Mouse (Mus musculus) small intestine, adult 2 months (tissue): ENCODE results near the gene Pik3r2. TPM values are rescaled to one million over a fixed set of nuclear protein-coding genes. Genes with fewer than 3 reads are reported as not detected.
"Not testable (repeated sequence)": the region's sequence is repeated elsewhere in the genome, so short reads cannot be mapped to it uniquely, and the experiment has no call there.

Experiments used
- H3K27ac ChIP-seq: fragments of 200-500 bp; 2 replicates; pipeline ENCODE4 v1.5.1; 2012; ENCODE audit warnings: low read depth, low read length, control low read depth, inconsistent platforms; ENCODE audit not compliant: insufficient read depth
- H3K27me3 ChIP-seq: fragments of 200-500 bp; 2 replicates; pipeline ENCODE4 v1.6.1; 2012; ENCODE audit warnings: mild to moderate bottlenecking, moderate library complexity, low read length, inconsistent platforms; ENCODE audit not compliant: control insufficient read depth, insufficient read depth
- H3K36me3 ChIP-seq: fragments of 200-500 bp; 2 replicates; pipeline ENCODE4 v1.6.1; 2012; ENCODE audit warnings: mild to moderate bottlenecking, low read length, control low read depth, inconsistent platforms; ENCODE audit not compliant: control insufficient read depth, insufficient read depth
- H3K4me1 ChIP-seq: fragments of 200-500 bp; 2 replicates; pipeline ENCODE4 v1.6.1; 2012; ENCODE audit warnings: low read length, inconsistent platforms, mixed read lengths; ENCODE audit not compliant: control insufficient read depth, insufficient read depth, insufficient read length
- H3K4me3 ChIP-seq: fragments of 200-500 bp; 2 replicates; pipeline ENCODE4 v1.5.1; 2012; ENCODE audit warnings: low read depth, mild to moderate bottlenecking, control low read depth, inconsistent platforms, low read length, moderate library complexity
- CTCF ChIP-seq: fragments of 200-500 bp; IDR thresholded peaks from 2 replicates; pipeline ENCODE4 v1.5.1; 2012; ENCODE audit warnings: low read depth, mild to moderate bottlenecking, control low read depth, inconsistent platforms, low read length, moderate library complexity, mixed read lengths; ENCODE audit not compliant: insufficient replicate concordance, insufficient read length; ENCODE audit errors: extremely low read depth
- POLR2A ChIP-seq: fragments of 200-500 bp; IDR thresholded peaks from 2 replicates; pipeline ENCODE4 v1.6.1; 2012; ENCODE audit warnings: low read depth, mild to moderate bottlenecking, control low read depth, inconsistent platforms, low read length, moderate library complexity
- WGBS: fragments of 180-500 bp; shearing (Covaris S2); methylation state at CpG from one replicate; pipeline ENCODE4 v1.1.7; 2018; 5-methylcytosine and 5-hydroxymethylcytosine counted together
- polyA plus RNA-seq: library from polyadenylated mRNA; depleted of rRNA; stranded (reverse); fragments of >200 nt; gene quantifications from 2 replicates; pipeline ENCODE4 v1.2.3, GENCODE M21; 2012; rRNA removed

Gene Pik3r2
- 129 and 414 TPM in 2 replicates for polyA plus RNA-seq

GRCm38 (mm10) chr8:70776496-70777444, at the start of gene Pik3r2:
Pik3r2 (minus strand) TSS chr8:70776713.
- Histone ChIP-seq H3K27me3 (no peaks in the 10 kb centered on the region), H3K4me1 (peaks cover 34% of the 10 kb centered on the region), H3K27ac (peak within 1 kb of the TSS; percentile 98), H3K4me3 (peak within 1 kb of the TSS; percentile 74), H3K36me3 (peaks cover 31% of the 10 kb centered on the region)
- TF ChIP-seq POLR2A (peak; percentile 58), CTCF (no peak)
- WGBS = under 1% methylated on average over 94 of the region's 94 CpGs

GRCm38 (mm10) chr8:70825816-70826215, 49.3 kb upstream of the Pik3r2 start:
- Histone ChIP-seq H3K4me1 (no peaks in the 10 kb centered on the region), H3K27me3 (no peaks in the 10 kb centered on the region), H3K36me3 (no peaks in the 10 kb centered on the region), H3K27ac (no peak overlapping the region), H3K4me3 (no peak overlapping the region)
- WGBS = 67% methylated on average over 8 of the region's 8 CpGs
- TF ChIP-seq POLR2A (no peak), CTCF (no peak)

- TF ChIP-seq CTCF = no peak
- no peak for TF ChIP-seq POLR2A
- 87% methylated on average over 7 of the region's 7 CpGs for WGBS
- no peaks in the 10 kb centered on the region for H3K27me3 ChIP-seq
- no peaks in the 10 kb centered on the region for H3K36me3 ChIP-seq
- H3K4me1 ChIP-seq = peaks cover 7% of the 10 kb centered on the region; the same call in 1 of the 2 replicates
- H3K4me3 ChIP-seq = no peak overlapping the region
- H3K27ac ChIP-seq = no peak overlapping the region
Measured at GRCm38 (mm10) chr8:70823802-70824201, 47.3 kb upstream of the Pik3r2 start.

DNA sequence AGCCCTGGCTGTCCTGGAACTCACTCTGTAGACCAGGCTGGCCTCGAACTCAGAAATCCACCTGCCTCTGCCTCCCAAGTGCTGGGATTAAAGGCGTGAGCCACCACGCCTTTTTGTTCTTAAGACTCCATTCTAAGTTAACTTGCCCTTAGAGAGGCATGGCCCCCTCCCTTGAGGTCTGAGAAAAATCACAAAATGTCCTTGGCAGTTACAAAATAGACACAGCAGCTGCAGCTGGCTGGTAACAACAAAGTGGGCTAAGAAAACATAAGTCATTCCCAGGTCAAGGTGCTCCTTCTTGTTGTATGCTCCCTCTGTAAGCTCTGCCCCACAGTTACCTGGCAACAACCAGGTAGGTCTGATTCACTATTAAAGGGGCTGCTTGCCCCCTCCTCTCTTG, 46.1 kb upstream of the Pik3r2 start:
- H3K36me3 ChIP-seq, H3K27ac ChIP-seq, H3K27me3 ChIP-seq, H3K4me3 ChIP-seq, H3K4me1 ChIP-seq: not testable (repeated sequence)
- 84% methylated on average over 3 of the region's 3 CpGs for WGBS

GRCm38 (mm10) chr8:70821992-70822391, 45.5 kb upstream of the Pik3r2 start:
- TF ChIP-seq CTCF (no peak), POLR2A (no peak)
- 52% methylated on average over 11 of the region's 11 CpGs for WGBS

DNA sequence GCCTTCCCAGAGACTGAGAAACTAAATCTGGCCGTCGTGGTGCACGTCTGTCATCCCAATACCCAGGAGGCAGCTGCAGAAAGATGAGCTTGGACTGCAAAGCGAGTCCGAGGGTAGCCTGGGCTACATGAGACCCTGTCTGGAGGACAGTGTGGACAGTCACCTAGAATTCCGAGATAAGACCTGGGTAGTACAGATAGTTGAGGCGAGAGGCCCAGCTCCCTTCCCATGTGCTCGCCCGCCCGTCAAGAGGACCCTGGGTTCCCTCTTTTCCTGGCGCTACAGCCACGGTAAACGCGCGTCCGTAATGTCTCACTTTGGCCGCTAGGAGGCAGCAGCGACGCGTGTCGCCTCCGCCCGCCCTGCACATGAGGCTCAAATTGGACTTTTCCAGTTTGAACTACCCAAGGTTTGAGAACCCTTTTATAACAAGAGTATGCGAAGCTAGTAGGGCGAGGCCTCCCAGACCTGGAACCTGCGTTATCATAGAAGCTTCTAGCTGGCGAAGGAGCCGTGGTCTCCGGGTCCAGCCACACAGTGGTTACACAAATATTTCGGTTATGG, 45.0 kb upstream of the Pik3r2 start:
- Histone ChIP-seq H3K4me1 (peaks cover 15% of the 10 kb centered on the region), H3K36me3 (no peaks in the 10 kb centered on the region), H3K4me3 (no peak overlapping the region), H3K27ac (no peak overlapping the region), H3K27me3 (no peaks in the 10 kb centered on the region)
- WGBS = 14% methylated on average over 30 of the region's 30 CpGs
- no peak for TF ChIP-seq POLR2A
- TF ChIP-seq CTCF = peak; percentile 90

More at GRCm38 (mm10) chr8:70821992-70822391, 45.5 kb upstream of the Pik3r2 start:
- H3K27ac ChIP-seq = no peak overlapping the region
- H3K4me3 ChIP-seq = no peak overlapping the region
- no peaks in the 10 kb centered on the region for H3K27me3 ChIP-seq
- no peaks in the 10 kb centered on the region for H3K36me3 ChIP-seq
- H3K4me1 ChIP-seq = peaks cover 10% of the 10 kb centered on the region

- Histone ChIP-seq H3K27ac (no peak overlapping the region), H3K27me3 (no peaks in the 10 kb centered on the region), H3K4me3 (peak overlapping the region; percentile 48), H3K4me1 (peaks cover 16% of the 10 kb centered on the region), H3K36me3 (no peaks in the 10 kb centered on the region)
- WGBS = 10% methylated on average over 31 of the region's 31 CpGs
- no peak for TF ChIP-seq POLR2A
- TF ChIP-seq CTCF = no peak
Measured at GRCm38 (mm10) chr8:70820101-70820935, 43.8 kb upstream of the Pik3r2 start.
